Mouse (Mus musculus) G1E (cell line): ENCODE measurements around the gene Smg6.

ENCODE experiments used
- CTCF ChIP-seq: IDR thresholded peaks from 2 replicates; pipeline ENCODE4 v1.5.1; 2012; ENCODE audit warnings: low read depth, low read length, inconsistent platforms, mixed read lengths
- GATA1 ChIP-seq: IDR thresholded peaks from 2 replicates; pipeline ENCODE4 v1.6.1; 2012; ENCODE audit warnings: borderline replicate concordance, low read length, inconsistent platforms, mixed read lengths
- POLR2AphosphoS5 ChIP-seq: IDR thresholded peaks from 2 replicates; pipeline ENCODE4 v1.6.1; 2012; ENCODE audit warnings: low read depth, low read length, inconsistent platforms; ENCODE audit not compliant: insufficient replicate concordance
- TAL1 ChIP-seq: conservative IDR thresholded peaks from 2 replicates; pipeline ENCODE4 v1.6.1; 2012; ENCODE audit warnings: low read depth, low read length, inconsistent platforms, mixed read lengths

DNA sequence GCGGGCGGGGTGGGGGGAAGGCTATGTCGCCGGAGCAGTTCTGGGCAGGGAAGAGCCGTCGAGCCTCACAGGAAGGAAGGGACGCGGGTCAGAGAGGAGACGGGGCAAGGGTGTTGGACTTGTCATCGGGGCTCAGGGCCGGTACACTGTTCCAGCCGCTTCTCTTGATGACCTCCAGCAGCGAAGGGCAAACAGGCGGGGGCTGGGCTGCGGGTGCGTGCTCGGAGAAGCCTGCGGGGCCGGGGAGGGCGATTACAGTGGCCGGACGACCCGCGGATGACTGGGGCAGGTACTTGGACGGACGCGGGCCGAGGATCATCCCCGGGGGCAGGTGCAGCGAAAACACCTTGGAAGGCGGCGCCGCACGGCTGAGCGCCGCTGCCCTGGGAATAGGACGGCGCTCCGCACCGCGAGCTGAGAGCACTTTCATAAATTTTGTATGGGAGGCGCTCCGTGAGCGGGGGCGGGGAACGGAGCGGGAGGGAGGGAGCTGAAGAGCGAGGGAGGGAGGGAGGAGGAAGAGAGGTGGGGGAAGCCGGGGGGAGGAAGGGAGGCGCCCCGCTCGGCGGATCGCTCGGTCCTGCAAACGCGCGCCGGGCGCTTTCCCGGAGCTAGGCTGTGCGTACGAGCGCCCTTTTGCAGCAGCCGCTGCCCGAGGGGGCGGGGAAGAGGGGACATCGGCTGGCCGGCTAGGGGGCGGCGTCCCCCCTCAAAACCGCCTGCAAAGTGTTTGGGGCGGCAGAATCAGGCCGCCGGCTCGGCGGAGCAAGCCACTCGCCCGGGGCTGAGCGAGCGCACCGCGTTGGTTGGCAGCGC lies 267.8 kb downstream of the Smg6 start, which contains the start of gene Rtn4rl1:
- no peak for TF ChIP-seq CTCF
- TF ChIP-seq GATA1: no peak
- no peak for TF ChIP-seq TAL1
- no peak for TF ChIP-seq POLR2AphosphoS5
